Mouse (Mus musculus) macrophage (primary cell): ENCODE data around the gene Tab1. TPM values are rescaled to one million over a fixed set of nuclear protein-coding genes. Genes with fewer than 3 reads are reported as not detected.

Source experiments
- H3K27ac ChIP-seq: fragments of 350-480 bp; formaldehyde crosslinking; 2 replicates; pipeline ENCODE4 v1.9.0; 2021
- H3K36me3 ChIP-seq: fragments of 350-480 bp; formaldehyde crosslinking; 2 replicates; pipeline ENCODE4 v1.9.0; 2021; ENCODE audit errors: inconsistent target
- H3K4me3 ChIP-seq: fragments of 350-480 bp; formaldehyde crosslinking; 2 replicates; pipeline ENCODE4 v1.9.0; 2021; ENCODE audit errors: inconsistent target
- H3K79me2 ChIP-seq: fragments of 350-480 bp; formaldehyde crosslinking; 2 replicates; pipeline ENCODE4 v1.9.0; 2021; ENCODE audit errors: inconsistent target
- WGBS: methylation state at CpG from one replicate; pipeline ENCODE4 v1.1.7; 2026; ENCODE audit warnings: inconsistent platforms; ENCODE audit not compliant: missing documents; 5-methylcytosine and 5-hydroxymethylcytosine counted together
- polyA plus RNA-seq: library from polyadenylated mRNA; stranded (reverse); fragments of 250-400 nt; gene quantifications from 3 replicates; pipeline ENCODE4 v1.2.4, GENCODE M21; 2018; ENCODE audit warnings: inconsistent platforms
- total RNA-seq, 78 experiments: library from RNA; depleted of rRNA; stranded (reverse); fragments of 250-400 nt; gene quantifications; 1 replicate in 9 of 78; 2 replicates in 24 of 78; 3 replicates in 43 of 78; 4 replicates in 2 of 78; pipeline ENCODE4 v1.2.4; 2018; ENCODE audit warnings: inconsistent platforms in 56 of 78

The Tab1 gene
- total RNA-seq (2018; cell fraction: chromatin; rRNA removed), result 10 to 100 TPM in 21 of 26 experiments, 1 to 10 TPM in 5; 4.6 to 61.0 (median 34.9) TPM
- total RNA-seq (2018; cell fraction: cytosol; rRNA removed), result 10 to 100 TPM in 12 of 26 experiments, 1 to 10 TPM in 14; 1.2 to 15.4 (median 9.5) TPM
- total RNA-seq (2018; cell fraction: nucleus; rRNA removed), result 10 to 100 TPM in 18 of 26 experiments, 1 to 10 TPM in 8; 4.1 to 64.7 (median 23.5) TPM
- 10.5 to 14.4 TPM (median 12.8 TPM) in 3 replicates for polyA plus RNA-seq

GRCm38 (mm10) chr15:80132993-80133586, at the start of gene Tab1:
Gene Tab1, plus strand, starts transcription at chr15:80133127.
- Histone ChIP-seq H3K79me2 (peaks cover 41% of the 10 kb centered on the region), H3K4me3 (peak within 1 kb of the TSS; percentile 84), H3K36me3 (no peaks in the 10 kb centered on the region), H3K27ac (peak within 1 kb of the TSS; percentile 95)
- 1% methylated on average over 46 of the region's 59 CpGs for WGBS

DNA sequence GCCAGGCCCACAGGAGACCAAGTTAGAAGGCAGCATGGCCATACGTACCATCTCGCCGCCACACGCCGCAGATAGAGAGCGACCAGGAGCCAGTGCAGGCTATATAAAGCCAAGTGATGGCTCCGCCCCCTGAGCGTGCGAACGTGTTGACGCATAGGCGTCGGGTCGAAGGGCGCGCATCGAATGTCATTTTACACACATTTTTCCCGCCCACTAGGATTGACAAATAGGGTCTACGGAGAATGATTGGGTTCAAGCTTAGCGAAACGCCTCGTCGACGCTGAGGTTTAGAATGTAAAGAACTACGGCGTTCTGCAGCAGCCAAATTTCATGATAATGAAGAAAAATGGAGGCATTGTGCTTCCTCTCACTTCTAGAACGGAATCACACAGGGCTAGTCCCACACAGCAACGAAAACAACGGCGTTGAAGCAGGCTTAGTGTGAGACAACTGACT, 49.6 kb upstream of the Tab1 start:
- peak overlapping the region; percentile 99 for H3K4me3 ChIP-seq
- 1% methylated on average over 29 of the region's 30 CpGs for WGBS
- peaks cover 43% of the 10 kb centered on the region for H3K79me2 ChIP-seq
- peak overlapping the region; percentile 92 for H3K27ac ChIP-seq
- peaks cover 35% of the 10 kb centered on the region for H3K36me3 ChIP-seq

- peak overlapping the region; percentile 92 for H3K27ac ChIP-seq
- H3K36me3 ChIP-seq, result peaks cover 30% of the 10 kb centered on the region
- peak overlapping the region; percentile 99 for H3K4me3 ChIP-seq
- peaks cover 43% of the 10 kb centered on the region for H3K79me2 ChIP-seq
- under 1% methylated on average over 12 of the region's 12 CpGs for WGBS
Measured at GRCm38 (mm10) chr15:80083740-80084139, 49.2 kb upstream of the Tab1 start.

DNA sequence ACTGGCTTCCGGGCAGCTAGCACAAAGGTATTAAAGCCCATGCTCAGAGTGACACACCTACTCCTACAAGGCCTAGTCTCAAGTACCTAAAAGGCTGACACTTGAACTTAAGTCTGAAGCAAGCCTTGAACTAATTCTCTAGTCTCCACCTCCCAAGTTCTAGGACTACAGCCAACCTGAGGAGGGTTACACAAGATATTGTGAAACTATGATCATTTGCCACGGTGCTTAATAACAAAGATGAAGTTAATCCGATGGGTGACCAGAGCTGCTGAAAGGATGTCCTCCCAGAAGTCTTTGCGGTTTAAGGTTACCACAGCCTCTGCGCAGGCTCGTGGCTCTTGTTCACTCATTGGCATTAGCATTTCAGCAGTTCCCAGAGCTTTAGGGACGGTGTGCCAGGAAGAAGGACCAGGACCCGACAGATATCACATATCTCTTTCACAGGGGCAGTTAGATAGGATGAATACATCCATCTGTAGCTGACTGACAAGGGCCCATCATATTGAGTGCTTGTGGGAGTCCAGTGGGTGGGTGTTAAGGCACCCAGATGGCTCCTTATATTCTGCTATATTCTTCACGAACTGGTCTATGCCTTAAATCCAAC, 45.4 kb upstream of the Tab1 start:
- 76% methylated on average over 9 of the region's 9 CpGs for WGBS
- H3K27ac ChIP-seq, result no peak overlapping the region
- H3K79me2 ChIP-seq, result peaks cover 37% of the 10 kb centered on the region
- H3K36me3 ChIP-seq, result no peaks in the 10 kb centered on the region
- no peak overlapping the region for H3K4me3 ChIP-seq

DNA sequence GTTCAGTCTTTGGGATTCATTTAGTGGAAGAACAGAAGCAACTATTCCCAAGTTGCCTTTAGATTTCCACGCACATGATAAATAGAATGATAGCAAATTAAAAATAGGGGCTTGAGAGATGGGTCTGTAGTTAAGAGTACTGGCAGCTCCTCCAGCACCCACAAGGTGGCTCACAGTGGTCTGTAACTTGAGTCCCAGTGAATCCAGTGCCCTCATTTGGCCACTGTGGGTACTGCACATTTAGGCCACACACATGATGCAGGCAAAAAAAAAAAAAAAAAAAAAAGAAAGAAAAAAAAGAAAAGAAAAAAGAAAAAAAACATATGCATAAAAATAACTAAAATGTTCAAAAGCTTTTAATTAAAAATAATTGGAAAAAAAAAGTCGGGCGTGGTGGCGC, 44.3 kb upstream of the Tab1 start:
- Histone ChIP-seq H3K36me3 (no peaks in the 10 kb centered on the region), H3K79me2 (peaks cover 40% of the 10 kb centered on the region), H3K4me3 (no peak overlapping the region), H3K27ac (no peak overlapping the region)
- WGBS, result 0% methylated on average over 1 of the region's 4 CpGs

- H3K4me3 ChIP-seq, result peak overlapping the region; percentile 68; the same call in 1 of the 2 replicates
- peak overlapping the region; percentile 82 for H3K27ac ChIP-seq
- H3K79me2 ChIP-seq, result peaks cover 56% of the 10 kb centered on the region
- no peaks in the 10 kb centered on the region for H3K36me3 ChIP-seq
- WGBS, result 89% methylated on average over 11 of the region's 11 CpGs
Measured at GRCm38 (mm10) chr15:80090155-80090554, 42.8 kb upstream of the Tab1 start.

DNA sequence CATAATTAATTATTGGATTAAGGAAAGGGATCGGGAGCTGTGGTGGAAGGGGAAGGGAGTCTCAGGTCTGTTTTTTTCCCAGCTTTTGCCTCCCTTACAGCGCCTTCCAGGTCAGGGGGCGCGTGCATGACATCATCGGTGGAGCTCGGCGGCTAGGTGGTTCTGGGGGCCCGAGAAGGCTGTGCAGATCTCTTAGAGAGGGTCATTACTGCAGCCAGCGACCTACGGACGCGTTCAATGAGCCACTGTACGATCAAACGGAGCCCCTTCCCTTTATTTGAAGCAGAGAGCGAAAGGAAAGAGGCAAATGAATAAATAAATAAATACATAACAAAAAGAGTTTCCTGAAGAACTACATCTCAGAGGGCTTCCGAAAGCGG, 42.2 kb upstream of the Tab1 start:
- WGBS, result 6% methylated on average over 17 of the region's 17 CpGs
- H3K4me3 ChIP-seq, result peak overlapping the region; percentile 68

GRCm38 (mm10) chr15:80091121-80091955, 41.6 kb upstream of the Tab1 start, which contains the start of the genes Syngr1 and Rpl3:
Gene Syngr1, plus strand, starts transcription at chr15:80091334.
Gene Rpl3, minus strand, starts transcription at chr15:80091868.
- Histone ChIP-seq H3K4me3 (peak within 1 kb of the TSS; percentile 68), H3K79me2 (peaks cover 68% of the 10 kb centered on the region), H3K27ac (peak within 1 kb of the TSS; percentile 82), H3K36me3 (no peaks in the 10 kb centered on the region)
- 4% methylated on average over 66 of the region's 86 CpGs for WGBS

More for the DNA sequence above, 42.2 kb upstream of the Tab1 start:
- peak overlapping the region; percentile 82 for H3K27ac ChIP-seq
- no peaks in the 10 kb centered on the region for H3K36me3 ChIP-seq
- peaks cover 61% of the 10 kb centered on the region for H3K79me2 ChIP-seq

- 87% methylated on average over 7 of the region's 7 CpGs for WGBS
- peak overlapping the region; percentile 67 for H3K4me3 ChIP-seq
- no peaks in the 10 kb centered on the region for H3K36me3 ChIP-seq
- H3K27ac ChIP-seq, result peak overlapping the region; percentile 72
- H3K79me2 ChIP-seq, result peaks cover 75% of the 10 kb centered on the region
Measured at GRCm38 (mm10) chr15:80092041-80092441, 40.9 kb upstream of the Tab1 start.

- WGBS, result 59% methylated on average over 8 of the region's 8 CpGs
- H3K4me3 ChIP-seq, result peak overlapping the region; percentile 67
Measured at GRCm38 (mm10) chr15:80092599-80092998, 40.3 kb upstream of the Tab1 start.

GRCm38 (mm10) chr15:80094201-80094600, 38.7 kb upstream of the Tab1 start:
- 96% methylated on average over 10 of the region's 13 CpGs for WGBS
- H3K4me3 ChIP-seq, result no peak overlapping the region
- no peak overlapping the region for H3K27ac ChIP-seq
- H3K36me3 ChIP-seq, result no peaks in the 10 kb centered on the region
- peaks cover 84% of the 10 kb centered on the region for H3K79me2 ChIP-seq

More at GRCm38 (mm10) chr15:80092599-80092998, 40.3 kb upstream of the Tab1 start:
- Histone ChIP-seq H3K27ac (peak overlapping the region; percentile 72), H3K36me3 (no peaks in the 10 kb centered on the region), H3K79me2 (peaks cover 78% of the 10 kb centered on the region)

DNA sequence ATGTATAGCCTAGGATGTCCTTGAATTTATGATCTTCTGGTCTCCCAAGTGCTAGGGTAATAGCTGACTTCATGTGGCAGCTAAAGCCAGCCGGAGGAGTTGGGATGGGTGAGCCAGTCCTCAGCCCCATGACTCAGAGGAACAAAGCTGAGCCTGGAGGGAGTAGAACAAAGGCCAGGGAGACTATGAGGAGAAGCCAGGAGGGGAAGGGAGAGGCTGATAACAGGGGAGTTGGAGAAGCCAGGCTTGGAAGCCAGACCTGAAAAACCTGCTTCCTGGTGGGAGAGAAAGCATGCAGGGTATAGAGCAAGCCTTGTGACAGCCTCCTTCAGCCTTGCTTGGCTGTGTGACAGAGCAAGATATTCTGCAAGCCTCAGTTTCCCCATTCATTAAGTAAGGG, 37.3 kb upstream of the Tab1 start:
- Histone ChIP-seq H3K36me3 (no peaks in the 10 kb centered on the region), H3K4me3 (no peak overlapping the region), H3K27ac (peak overlapping the region; percentile 99), H3K79me2 (peaks cover 85% of the 10 kb centered on the region)
- WGBS, result 75% methylated on average over 1 of the region's 1 CpGs

- Histone ChIP-seq H3K4me3 (peak overlapping the region; percentile 22), H3K36me3 (no peaks in the 10 kb centered on the region), H3K27ac (peak overlapping the region; percentile 99), H3K79me2 (peaks cover 88% of the 10 kb centered on the region)
- WGBS, result 91% methylated on average over 8 of the region's 10 CpGs
Measured at GRCm38 (mm10) chr15:80096406-80096805, 36.5 kb upstream of the Tab1 start.
